Mouse (Mus musculus): ENCODE measurements around the gene Caprin1.
A peak's percentile ranks its signal among the peaks of the same experiment; 100 is the strongest.

Caprin1 gene

GRCm38 (mm10) chr2:103728027-103728540 lies 69.4 kb downstream of the Caprin1 start:
- no peak for DNase-seq (ENCODE audit: low spot score)

DNA sequence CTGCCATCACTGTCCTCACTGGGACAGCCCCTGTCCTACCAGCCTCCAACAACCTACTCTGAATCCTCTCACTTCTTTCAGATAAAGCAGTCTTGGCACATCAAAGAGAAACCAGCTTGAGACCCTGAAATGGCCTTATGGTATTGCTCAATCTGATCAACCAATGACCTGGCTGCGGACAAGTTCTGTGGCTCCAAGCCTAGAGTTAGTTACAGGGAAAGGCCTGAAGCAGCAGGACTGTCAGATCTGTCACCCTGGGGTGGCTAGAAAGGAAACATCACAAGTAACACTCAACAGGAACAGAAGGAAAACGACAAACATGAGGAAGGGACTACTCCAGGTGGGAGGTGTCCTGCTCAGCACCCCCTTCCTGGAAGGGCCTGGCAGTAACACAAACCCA lies 72.9 kb downstream of the Caprin1 start:
- no peak for DNase-seq (ENCODE audit: low spot score)

- DNase-seq (ENCODE audit: low spot score): no peak
Measured at GRCm38 (mm10) chr2:103719292-103719646, 78.2 kb downstream of the Caprin1 start.

DNA sequence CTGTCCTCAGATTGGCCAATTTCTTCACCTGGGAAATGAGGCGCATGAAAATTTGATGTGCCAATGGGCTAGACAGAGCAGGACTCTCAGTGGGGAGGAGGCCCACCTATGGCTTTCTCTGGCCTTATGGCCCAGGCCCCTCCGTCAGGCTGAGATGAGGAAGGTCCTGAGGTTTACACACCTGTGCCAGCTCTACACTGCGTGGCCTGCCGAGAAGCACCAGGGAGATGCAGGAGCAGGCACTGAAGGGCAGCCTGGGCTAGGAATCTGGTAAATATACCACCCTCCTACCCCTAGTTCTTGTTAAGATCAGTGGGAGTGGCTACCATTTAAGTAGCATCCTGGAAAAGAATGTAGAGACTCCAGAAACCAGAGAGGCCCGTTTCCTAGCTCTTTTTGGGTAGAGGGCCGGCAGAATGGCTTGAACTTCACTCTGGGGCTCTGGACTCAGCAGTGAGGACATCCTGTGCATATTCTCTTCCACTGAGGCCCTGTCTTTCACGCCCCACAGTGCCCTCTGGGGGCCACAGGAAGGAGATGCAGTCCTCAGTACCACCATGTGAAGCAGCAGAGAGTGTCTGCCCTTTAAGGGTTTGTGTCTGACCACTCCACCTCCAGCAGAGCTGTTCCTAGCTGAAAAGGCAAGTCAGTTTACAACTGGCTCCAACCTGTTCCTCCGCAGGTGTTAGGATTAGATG lies 78.7 kb downstream of the Caprin1 start:
- DNase-seq (ENCODE audit: low spot score): peak; percentile 26

- no peak for DNase-seq (ENCODE audit: low spot score)
Measured at GRCm38 (mm10) chr2:103714412-103714811, 83.0 kb downstream of the Caprin1 start.

DNA sequence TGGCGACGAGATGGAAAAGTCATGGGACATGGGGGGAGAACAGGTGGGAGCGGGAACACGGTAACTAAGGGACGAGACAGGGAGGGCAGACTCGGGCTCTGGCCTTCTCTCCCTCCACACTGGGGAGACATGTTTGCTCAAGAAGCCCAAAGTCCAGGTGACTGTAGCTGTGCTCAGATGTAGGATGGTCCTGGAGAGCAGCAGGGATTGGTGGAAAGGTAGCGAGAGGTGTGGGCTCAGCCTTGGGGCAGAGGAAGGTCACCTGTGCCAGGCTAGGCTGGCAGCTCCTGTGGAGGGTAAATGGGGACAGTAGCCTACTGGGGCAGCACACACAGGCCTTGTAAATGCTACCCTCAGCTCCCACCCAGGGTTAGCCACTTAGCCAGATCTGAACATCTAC lies 83.6 kb downstream of the Caprin1 start:
- DNase-seq (ENCODE audit: low spot score): no peak
